Mouse (Mus musculus): ENCODE measurements around the gene Exosc10.

Exosc10 gene

DNA sequence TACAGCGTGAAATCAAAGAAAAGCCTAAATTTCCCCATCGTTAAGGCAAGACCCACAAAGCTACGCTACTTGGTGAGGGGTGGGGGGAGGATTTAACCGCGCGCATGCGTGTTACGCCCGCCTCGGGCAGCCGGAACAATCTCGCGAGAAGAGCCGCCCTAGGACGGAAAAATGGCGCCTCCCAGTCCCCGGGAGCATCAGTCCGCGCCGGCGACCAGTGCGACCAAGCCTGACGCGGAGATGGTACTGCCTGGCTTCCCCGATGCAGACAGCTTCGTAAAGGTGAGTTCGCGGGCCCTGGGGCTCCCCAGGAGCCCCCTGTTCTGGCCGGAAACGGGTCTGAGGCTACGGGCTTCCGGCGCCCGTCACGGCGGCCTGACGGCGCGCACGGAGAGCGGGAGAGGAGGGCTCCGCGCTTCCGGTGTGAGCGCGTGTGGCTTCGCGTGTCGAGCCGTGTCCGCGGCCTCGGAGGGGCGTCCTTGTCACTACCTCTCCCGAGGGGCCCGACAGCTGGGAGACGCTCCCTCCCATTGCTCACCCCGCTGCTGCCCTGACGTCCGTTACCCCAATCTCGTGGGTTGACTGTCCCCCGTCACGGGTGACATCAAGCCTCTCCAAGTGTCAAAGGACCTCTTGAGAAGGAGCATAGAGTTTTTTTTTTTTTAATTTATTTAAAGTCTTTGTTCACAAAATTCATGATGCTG is at the start of gene Exosc10:
Exosc10 (plus strand) TSS at position 133 of the 704 bp plus-strand sequence.
- peak; percentile 77 for DNase-seq (ENCODE audit: low read depth, low spot score)

DNA sequence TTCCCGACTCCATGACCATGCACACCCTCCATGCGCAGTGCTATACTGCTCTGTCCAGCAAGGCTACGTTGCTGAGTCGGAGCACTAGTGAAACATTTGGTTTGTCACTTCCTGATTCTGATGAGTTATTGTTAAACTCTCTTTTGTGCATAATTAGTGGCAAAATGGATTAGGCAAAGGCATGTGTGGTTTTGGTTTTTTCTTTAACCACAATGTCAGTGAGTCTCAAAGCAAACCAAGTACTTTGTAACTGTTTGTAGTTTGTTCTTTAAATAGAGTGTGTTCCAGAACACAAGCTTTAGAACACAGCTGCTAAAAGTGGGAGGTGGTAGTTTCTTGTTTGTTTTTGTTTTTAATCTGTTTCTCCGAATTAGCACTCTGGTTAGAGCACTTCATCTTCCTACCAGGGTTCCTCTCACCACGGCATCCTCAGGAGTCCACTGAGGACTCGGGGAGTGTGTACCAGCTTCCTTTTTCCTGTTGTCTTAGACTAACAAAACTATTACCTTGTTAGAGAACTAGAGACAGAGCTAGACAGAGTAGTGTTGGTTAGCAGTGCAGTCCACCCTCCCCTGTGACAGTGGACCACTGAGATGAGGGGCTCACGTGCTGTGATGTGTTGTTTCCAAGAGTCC is 48.7 kb upstream of the Exosc10 start:
- no peak for DNase-seq (ENCODE audit: low read depth, low spot score)

DNA sequence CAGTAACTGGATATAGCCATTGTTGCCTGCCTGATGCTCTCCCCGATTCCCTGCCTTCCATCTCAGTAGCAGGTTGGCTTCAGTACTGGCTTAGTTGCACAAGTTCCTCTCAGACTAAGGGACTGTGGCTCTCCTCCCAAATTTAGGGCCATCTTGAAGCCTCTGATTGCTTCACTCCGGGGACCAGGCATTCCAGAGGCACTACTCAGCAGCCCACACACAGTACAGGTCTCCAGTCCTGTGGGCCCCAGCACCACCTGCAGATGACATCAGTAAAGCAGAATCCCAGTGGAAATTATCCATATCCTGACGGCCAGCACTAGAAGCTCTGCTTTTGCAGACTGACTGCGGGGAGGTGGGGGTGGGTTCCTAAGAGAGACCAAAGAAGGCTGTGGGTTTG is 47.5 kb upstream of the Exosc10 start:
- DNase-seq (ENCODE audit: low read depth, low spot score): no peak

DNA sequence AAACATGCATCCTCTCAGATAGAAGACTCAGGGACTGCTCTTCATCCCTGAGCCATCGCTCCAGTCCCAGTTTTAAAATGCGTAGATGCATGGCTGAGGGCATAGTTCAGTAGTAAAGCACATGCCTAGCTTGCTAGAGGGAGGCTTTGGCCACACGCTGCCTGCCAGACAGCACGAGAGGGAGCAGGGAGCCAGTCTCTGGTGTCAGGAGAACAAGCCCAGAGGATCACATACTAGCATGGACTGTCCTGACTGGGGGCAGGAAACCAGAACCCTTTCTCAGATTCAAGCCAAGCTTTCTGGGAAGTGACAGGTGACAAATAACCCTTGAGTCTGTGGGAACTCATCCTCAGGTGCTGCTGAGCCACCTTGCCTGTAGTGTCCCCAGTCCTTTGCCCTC is 46.9 kb upstream of the Exosc10 start:
- DNase-seq (ENCODE audit: low read depth, low spot score): no peak

DNA sequence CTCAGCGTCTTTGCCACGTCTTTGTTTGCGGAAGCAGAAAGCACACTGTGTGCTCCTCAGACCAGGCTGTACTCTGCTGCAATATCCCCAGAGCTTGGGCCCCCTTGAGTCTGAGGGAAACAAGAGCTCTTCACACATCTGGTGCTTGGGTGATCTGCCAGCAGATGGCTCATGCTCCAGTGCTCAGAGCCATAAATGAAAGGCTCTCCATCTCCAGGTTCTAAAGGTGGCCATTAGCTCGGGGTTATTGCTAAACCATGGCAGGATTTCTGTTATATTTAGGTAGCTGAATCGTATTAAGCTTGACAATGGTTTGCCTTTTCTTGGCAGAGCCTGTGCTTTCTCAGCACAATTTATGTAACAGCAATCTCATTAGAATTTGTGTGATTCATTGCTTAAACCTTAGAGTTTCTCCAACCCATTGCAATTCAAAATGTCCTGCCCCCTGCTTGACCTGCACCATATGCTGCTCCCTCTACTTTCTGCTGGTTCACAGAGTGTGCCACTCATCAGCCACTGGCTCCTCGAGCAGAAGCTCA is 45.1 kb upstream of the Exosc10 start:
- DNase-seq (ENCODE audit: low read depth, low spot score): no peak

DNA sequence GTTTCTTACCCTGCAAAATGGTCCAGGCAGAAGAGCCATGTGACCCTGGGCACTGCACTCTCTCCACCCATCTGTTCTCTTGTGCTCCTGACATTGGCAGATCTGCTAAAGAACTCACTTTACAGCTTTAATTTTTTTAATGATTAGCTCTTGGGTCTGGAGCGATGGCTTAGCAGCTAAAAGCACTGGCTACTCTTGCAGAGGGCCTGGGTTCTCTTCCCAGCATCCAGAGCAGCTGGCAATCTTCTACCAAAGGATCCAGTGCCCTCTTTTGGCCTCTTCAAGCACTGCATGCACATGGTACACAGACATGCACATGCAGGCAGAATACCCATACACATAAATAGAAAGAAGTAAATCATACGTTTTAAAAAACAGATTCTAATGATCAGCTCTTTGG is 42.9 kb upstream of the Exosc10 start:
- DNase-seq (ENCODE audit: low read depth, low spot score): no peak

DNA sequence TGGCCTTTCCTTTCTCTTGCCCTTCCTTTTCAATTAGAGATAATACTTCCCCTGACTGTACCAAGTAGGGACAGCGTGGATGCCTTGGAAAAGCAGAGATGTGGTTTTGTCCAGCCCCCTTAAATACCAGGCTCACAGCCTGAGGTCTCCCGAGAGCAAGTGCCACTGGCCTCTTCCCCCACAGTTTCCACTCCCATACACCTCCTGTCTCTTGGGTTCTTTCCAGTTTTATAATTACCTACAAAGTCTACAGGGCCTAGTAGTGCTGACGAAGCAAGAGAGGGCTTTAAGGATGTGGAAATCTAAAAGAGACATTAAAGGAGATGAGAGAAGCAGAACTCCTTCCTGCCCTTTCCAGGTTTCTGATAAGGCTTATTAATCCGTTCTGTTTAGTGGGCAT is 40.4 kb upstream of the Exosc10 start:
- no peak for DNase-seq (ENCODE audit: low read depth, low spot score)

DNA sequence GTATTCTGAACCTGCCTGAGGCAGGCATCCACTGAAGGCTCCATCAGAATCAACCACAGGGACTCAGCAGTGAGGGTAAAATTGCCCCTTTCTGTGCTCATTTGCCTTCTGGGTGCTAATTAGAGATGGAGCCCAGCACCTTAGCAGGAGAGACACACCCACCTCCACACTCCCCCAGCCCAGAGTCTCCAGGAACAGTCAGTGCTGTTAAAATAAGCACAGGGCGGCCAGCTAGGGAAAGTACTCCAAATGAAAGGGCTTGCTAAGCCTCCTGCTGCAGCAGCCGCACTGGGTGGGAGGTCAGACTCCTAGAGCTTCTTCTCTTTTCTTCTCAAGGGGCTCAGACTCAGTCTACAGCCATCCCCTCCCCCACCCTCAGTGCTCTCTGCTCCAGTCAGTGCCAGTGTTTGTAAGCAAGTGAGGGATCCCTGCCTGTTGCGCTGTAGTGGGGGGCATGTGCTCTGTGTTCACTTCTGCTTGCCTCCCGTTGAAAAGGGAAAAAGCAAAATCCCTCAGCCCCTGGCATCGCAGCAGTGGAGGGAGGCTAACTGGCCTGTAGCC is 39.9 kb upstream of the Exosc10 start:
- no peak for DNase-seq (ENCODE audit: low read depth, low spot score)

DNA sequence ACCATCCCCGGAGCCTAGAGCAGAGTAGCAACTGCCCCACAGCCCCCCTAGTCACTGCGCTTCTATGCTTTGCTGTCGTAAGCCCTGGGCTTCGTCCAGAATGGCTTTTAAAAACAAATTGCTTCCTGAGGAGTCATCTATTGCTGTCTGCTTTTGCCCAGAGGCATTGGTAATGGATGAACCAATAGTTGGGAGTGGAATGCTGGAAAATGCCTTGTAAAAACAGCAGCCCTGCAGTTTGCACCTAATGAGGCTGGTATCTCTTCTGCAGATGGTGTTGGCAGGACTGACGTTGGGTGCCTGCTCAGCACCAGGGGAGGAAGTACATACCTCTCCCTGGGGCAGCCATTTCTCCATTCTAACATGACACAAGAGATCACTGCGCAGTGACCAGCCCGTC is 34.7 kb upstream of the Exosc10 start:
- DNase-seq (ENCODE audit: low read depth, low spot score): no peak

DNA sequence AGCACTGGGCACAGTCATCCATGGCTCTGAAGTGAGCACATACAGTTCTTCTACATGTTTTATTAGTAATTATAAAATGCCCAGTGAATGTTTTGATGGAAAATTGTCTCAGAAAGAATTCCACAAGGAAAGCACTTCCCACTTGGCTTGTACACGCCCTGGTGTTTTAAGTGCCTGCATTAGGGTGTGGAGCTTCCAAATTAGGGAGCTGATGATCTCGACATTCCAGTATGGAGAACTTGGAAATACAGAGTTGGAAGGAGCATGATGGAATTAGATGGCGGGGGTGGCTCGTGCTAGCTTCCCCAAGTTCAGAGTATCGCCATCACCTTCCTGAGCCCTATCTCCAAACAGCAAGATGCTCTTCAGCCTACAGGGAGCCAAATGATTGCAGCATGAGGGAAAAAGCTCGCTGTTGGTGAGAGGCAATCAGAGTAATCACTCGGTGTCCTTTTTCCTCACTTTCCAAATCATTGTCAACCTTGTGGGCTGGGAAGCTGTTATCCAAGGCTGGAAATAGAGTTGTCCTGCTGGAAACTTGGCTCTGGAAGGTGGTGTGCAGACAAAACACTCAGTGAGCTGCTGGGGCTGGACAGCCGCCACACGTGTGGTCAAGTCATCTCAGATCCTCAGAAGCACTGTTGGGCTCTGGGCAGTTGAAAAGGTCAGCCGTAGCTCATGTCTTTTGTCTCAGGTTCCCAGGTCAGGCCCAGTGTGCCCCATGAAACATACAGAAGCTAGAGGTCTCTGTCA is 30.9 kb upstream of the Exosc10 start:
- DNase-seq (ENCODE audit: low read depth, low spot score): no peak

DNA sequence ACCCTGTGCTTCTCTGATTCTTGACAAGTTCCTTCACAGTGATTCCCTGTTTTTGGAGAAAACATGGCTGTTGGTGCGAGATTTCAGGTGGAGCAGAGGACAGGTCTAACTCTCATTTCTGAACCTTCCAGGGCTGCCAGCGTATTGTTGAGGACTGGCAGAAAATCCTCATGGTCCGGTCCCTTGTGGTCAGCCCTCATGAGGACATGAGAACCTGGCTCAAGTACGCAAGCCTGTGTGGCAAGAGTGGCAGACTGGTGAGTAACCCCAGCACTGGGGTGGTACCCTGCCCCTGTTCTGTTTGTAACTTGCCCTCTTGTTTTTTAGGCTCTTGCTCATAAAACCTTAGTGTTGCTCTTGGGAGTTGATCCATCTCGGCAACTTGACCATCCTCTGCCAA is 27.9 kb upstream of the Exosc10 start:
- DNase-seq (ENCODE audit: low read depth, low spot score): no peak

DNA sequence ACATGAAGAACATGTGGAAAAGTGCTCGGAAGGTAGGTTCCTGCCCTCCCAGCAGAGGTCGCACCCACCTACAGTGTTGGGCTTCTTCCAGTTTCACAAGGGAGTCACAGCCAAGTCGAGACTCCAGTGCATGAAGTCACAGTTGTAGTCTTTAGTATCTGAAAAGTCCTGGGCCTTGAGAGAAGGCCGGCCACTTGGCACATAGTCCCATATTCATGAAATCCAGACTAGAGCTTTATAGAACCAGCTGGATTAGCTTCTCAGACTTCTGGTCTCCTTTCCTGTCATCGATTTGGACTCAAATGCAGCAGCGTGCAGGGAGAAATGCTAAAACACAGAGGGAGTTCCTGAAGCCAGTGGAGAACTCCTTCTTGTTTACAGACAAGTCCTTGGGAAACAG is 27.5 kb upstream of the Exosc10 start:
- DNase-seq (ENCODE audit: low read depth, low spot score): no peak

DNA sequence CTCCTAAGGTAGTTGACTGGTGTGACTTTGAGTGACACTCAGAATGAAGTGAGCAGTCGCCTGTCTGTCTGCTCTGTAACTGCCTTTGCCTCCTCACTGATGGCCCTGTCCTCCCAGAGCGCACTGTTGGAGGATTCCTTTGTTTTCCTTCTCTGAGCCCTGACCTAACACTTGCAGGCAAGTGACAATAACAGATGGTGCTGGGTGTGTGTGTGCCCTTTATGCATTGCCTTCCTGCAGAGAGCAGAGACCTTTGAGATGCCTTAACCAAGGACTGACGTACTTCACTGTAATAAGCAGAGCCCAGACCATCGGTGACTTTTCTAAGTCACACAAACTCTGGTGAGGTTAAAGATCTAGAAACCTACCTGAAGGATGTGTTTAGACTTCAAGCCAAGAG is 26.9 kb upstream of the Exosc10 start:
- DNase-seq (ENCODE audit: low read depth, low spot score): no peak

DNA sequence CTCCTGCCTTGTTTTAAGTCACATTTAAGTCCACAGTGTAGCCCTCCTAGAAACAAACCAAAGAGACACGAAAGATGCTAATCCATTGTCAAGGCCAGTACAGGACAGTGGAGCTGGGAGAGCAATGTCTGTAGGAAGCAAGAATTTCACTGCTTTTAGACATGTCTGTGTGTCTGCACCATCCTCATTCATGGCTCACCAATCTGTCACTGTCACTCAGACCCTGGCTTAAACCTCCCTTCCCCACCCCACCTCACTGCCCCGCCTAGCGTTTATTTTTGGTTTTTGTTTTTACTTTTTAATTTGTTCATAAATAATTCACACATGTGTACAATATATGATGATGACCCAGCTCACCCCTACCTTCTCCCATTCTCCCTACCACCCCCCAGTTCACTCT is 25.7 kb upstream of the Exosc10 start:
- DNase-seq (ENCODE audit: low read depth, low spot score): no peak

DNA sequence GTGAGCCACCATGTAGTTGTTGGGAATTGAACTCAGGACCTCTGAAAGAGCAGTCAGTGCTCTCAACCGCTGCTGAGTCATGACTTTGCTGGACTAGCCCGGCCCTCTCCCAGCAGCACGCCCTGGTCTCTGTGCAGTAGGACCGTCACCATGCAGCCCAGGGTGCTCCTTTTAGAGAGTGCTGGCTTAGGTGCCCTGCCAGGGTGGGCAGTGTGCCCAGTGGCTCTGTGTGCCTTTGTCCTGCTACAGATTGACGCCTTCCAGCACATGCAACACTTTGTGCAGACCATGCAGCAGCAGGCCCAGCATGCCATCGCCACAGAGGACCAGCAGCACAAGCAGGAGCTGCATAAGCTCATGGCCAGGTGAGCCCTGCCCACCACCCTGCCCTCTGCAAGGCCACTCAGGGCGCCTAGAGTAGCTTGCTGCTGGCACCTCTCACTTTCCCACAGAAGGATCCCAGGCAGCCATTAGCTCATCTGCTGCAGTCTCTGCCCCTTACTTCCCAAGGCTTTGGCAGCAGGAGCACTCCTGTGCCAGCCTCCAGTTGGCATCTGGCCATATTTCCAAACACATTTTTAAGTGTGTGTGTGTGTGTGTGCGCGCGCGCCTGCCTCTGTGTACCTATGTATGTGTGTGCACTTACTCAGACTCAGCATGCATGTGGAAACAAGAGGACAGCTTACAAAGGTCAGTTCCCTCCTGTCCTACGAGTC is 24.5 kb upstream of the Exosc10 start:
- no peak for DNase-seq (ENCODE audit: low read depth, low spot score)

DNA sequence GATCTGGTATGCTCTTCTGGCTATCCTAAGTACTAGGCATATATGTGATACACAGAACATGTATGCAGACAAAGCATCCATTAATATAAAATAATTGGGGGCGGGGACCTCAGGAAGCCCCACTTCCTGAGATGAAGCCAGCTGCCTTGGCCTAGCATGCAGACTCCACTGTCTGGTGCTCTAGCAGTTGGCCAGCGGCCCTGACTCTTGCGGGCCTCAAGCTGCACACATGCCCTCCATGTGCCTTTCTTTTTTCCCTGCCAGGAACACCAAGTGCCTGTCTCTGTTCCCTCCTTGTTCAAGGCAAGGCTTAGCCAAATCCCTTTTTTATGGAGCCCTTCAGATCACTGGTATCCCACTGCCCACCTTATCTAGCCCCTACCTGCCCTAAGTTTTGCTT is 22.4 kb upstream of the Exosc10 start:
- no peak for DNase-seq (ENCODE audit: low read depth, low spot score)

DNA sequence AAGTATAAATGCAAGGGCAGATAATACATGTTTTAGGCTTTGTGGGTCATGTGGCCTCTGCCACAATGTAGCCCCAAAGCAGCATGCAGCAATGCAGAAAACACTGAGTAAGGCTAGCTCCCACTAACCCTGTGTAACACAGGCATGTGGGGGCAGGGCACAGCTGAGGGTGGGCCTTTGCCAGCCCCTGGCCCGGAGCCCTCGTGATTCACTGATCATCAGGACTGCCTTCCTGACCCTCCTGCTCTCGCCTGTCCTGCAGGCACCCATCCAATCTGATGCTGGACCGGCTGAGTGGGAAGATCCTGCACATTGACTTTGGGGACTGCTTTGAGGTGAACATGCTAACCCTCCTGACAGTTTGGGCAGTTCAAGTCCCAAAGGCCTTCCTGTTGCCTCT is 9.1 kb upstream of the Exosc10 start:
- no peak for DNase-seq (ENCODE audit: low read depth, low spot score)

DNA sequence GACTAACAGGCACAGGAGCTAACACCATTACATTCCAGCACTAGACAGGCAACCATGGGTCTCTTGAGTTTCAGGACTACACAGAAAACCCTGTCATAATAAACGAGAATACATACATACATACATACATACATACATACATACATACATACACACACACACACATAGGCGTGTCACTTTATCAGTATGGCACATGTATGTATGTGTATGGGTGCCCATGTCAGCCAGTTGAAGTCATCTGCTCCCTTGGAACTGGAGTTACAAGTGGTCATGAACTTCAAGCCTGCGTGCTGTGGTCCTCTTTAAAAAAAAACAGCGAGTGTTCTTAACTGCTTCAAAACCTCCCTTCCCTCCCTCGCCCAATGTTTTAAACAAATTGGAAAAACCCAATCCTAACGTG is 463 bp upstream of the Exosc10 start:
- DNase-seq (ENCODE audit: low read depth, low spot score): no peak

DNA sequence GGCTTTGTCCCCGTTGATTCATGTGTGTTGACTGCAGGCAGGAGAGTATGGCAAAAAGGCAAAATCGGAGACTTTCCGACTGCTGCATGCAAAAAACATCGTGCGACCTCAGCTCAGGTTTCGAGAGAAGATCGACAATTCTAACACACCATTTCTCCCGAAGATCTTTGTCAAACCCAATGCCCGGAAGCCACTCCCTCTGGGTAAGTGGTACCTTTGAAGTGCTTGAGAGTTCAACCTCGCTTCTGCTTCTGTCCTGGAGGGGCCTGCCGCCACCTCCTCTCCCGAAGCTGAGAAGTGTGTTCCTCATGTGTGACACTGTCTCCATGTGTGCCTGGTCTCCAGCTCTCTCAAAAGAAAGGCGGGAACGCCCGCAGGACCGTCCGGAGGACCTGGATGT is 4.4 kb downstream of the Exosc10 start:
- DNase-seq (ENCODE audit: low read depth, low spot score): no peak

DNA sequence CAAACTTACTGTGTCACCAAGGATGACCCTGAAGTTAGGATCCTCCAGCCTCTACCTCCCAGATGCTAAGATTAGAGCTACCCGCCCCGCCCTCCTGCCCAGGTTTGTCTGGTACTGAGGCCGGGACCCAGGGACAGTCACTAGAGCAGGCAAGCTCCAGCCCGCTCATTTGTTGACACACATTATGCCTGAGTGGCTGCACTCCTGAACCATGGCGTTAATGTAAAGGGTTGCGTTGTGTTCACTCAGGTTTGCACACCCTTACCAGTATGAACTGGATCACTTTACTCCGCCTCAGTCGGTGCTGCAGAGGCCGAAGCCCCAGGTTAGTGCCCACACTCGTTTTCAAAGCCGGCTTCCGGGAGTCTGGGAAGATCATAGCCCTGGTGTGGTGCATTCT is 5.4 kb downstream of the Exosc10 start:
- no peak for DNase-seq (ENCODE audit: low read depth, low spot score)

DNA sequence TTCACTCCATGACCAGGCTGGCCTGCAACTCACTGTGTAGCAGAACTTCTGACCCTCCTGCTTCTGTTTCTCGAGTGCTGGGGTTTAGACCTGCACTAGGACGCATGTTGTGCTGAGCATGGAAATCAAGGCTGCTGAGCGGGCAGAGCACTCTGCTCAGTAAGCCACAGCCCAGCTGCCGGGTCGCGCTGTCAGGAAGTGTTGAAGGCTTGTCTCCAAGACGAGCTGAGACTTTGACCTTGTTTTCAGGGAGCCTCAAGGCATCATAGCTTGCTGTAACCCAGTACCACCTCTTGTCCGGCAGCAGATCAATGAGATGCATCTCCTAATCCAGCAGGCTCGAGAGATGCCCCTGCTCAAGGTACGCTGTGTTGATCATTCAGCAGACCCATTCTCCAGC is 11.9 kb downstream of the Exosc10 start:
- DNase-seq (ENCODE audit: low read depth, low spot score): no peak

Measured in embryo, embryonic 11.5 days (tissue).